In genomic region chr3:153323446-153323845, GRCm38 (mm10) we compare ENCODE assay signal across 26 mouse cellular contexts.
A peak's percentile ranks its signal among the peaks of the same experiment; 100 is the strongest.
DNase-seq lines count a peak whose midpoint lies in the region; ATAC-seq and TF ChIP-seq lines count a peak whose summit lies in the region.
"Had no signal": no experiment of that assay in that cellular context is flagged by ENCODE, and none has a peak within 500 bp of the region (broad histone marks: within the 10 kb centered on the region; RNA-seq: fewer than 3 reads in every experiment).

No protein-coding gene starts in this region.

- no peak for TF ChIP-seq CTCF in cerebellum, adult 2 months (IDR thresholded peaks at IDR 0.05; ENCODE audit: borderline replicate concordance, insufficient read depth, low read depth, low read length)

- no peak for TF ChIP-seq POLR2A in cerebellum, adult 2 months (IDR thresholded peaks at IDR 0.05; ENCODE audit: borderline replicate concordance, insufficient read depth, low read length)

- no peak overlapping the region for H3K4me2 ChIP-seq in kidney, embryonic 16.5 days (replicated peaks; ENCODE audit: low read depth, low read length)
- H3K4me2 ChIP-seq: heart, embryonic 11.5 days; hindbrain, embryonic 14.5 days; limb, embryonic 12.5 days; liver, embryonic 15.5 days; lung, embryonic 14.5 days; midbrain, embryonic 15.5 days; neural tube, embryonic 12.5 days had no signal

- H3K9me3 ChIP-seq in kidney, embryonic 16.5 days (ENCODE audit: low read length), result no peaks in the 10 kb centered on the region
- H3K9me3 ChIP-seq: G1E; limb, embryonic 12.5 days; liver, embryonic 15.5 days; midbrain, embryonic 15.5 days; neural tube, embryonic 12.5 days had no signal

- WGBS in cerebellum, adult 2 months, result 31% methylated on average over 8 of the region's 8 CpGs
- 69% methylated on average over 8 of the region's 8 CpGs for WGBS in kidney, embryonic 16.5 days

- no peaks in the 10 kb centered on the region for H3K27me3 ChIP-seq in cerebellum, adult 2 months (ENCODE audit: control insufficient read depth, insufficient read depth, low read length)
- no peaks in the 10 kb centered on the region for H3K27me3 ChIP-seq in kidney, embryonic 16.5 days (ENCODE audit: insufficient read depth, low read length)
- H3K27me3 ChIP-seq: limb, embryonic 12.5 days; liver, embryonic 15.5 days; midbrain, embryonic 15.5 days; neural tube, embryonic 12.5 days had no signal

- no peak overlapping the region for H3K9ac ChIP-seq in kidney, embryonic 16.5 days (replicated peaks; ENCODE audit: low read length)
- H3K9ac ChIP-seq: forebrain, postnatal 0 days; hindbrain, embryonic 14.5 days; limb, embryonic 12.5 days; liver, embryonic 15.5 days; lung, embryonic 14.5 days; midbrain, embryonic 15.5 days; neural tube, embryonic 12.5 days had no signal

- intact Hi-C loops in heart, postnatal 36 days (cut with DNase I), result no loop called here

- H3K27ac ChIP-seq in cerebellum, adult 2 months (ENCODE audit: insufficient read depth, low read length), result peak overlapping the region; percentile 41; the same call in 1 of the 2 replicates
- H3K27ac ChIP-seq in kidney, embryonic 16.5 days (ENCODE audit: low read length), result no peak overlapping the region
- H3K27ac ChIP-seq: hindbrain, embryonic 14.5 days; limb, embryonic 12.5 days; liver, embryonic 15.5 days; midbrain, embryonic 15.5 days; neural tube, embryonic 12.5 days had no signal

- DNase-seq in heart, adult 11 months, result peak; percentile 45
- DNase-seq in heart, postnatal 36 days, result no peak
- peak; percentile 77 for DNase-seq in brain, adult 2 months (ENCODE audit: low read depth, low spot score)
- DNase-seq in cerebellum, adult 2 months, result peak; percentile 43 to 58
- peak; percentile 59 to 68 for DNase-seq in cerebellum, postnatal 14 days
- no peak for DNase-seq in neural tube, embryonic 10.5 days (ENCODE audit: extremely low spot score, low spot score)
- DNase-seq in frontal cortex, postnatal 25 days (ENCODE audit: low spot score in 2 of 2), result no peak
- DNase-seq: adrenal gland, postnatal 10 days; forebrain, postnatal 0 days; gastrocnemius, postnatal 10 days; heart, postnatal 4 days; kidney, adult 11 months; kidney, postnatal 25 days; lung, embryonic 14.5 days; lung, postnatal 14 days; thymus, adult 2 months had no signal

- peaks cover 29% of the 10 kb centered on the region for H3K4me1 ChIP-seq in cerebellum, adult 2 months (ENCODE audit: control insufficient read depth, insufficient read depth, low read length)
- 0 out of 2 replicates have a peak, but pooled peaks cover 4% of the 10 kb centered on the region for H3K4me1 ChIP-seq in kidney, embryonic 16.5 days (ENCODE audit: insufficient read depth, low read length)
- H3K4me1 ChIP-seq: limb, embryonic 12.5 days; liver, embryonic 15.5 days; midbrain, embryonic 15.5 days; neural tube, embryonic 12.5 days had no signal

- no peaks in the 10 kb centered on the region for H3K36me3 ChIP-seq in kidney, embryonic 16.5 days (ENCODE audit: insufficient read depth, low read length)
- H3K36me3 ChIP-seq: limb, embryonic 12.5 days; liver, embryonic 15.5 days; midbrain, embryonic 15.5 days; neural tube, embryonic 12.5 days had no signal

- ATAC-seq in kidney, embryonic 16.5 days (ENCODE audit: low FRiP score, low TSS enrichment), result no peak
- ATAC-seq: forebrain, postnatal 0 days; inflammation-experienced regulatory T-cells, adult 6 months; midbrain, embryonic 15.5 days had no signal

- no peak overlapping the region for H3K4me3 ChIP-seq in cerebellum, adult 2 months (replicated peaks; ENCODE audit: insufficient read depth, low read depth, low read length)
- H3K4me3 ChIP-seq in kidney, embryonic 16.5 days (ENCODE audit: low read length), result no peak overlapping the region
- H3K4me3 ChIP-seq: erythroblast, embryonic 14.5 days; limb, embryonic 12.5 days; liver, embryonic 15.5 days; midbrain, embryonic 15.5 days; neural tube, embryonic 12.5 days had no signal

Comparison
In these comparisons a context has a peak if more than half of its experiments do, and no peak if none do; other contexts are left out.
1. DNase-seq: peak in heart, adult 11 months (single experiment), brain, adult 2 months (single experiment), cerebellum, adult 2 months (2 of 2) and cerebellum, postnatal 14 days (2 of 2); none in heart, postnatal 36 days (0 of 2), neural tube, embryonic 10.5 days (single experiment) and frontal cortex, postnatal 25 days (0 of 2).